Mouse (Mus musculus) kidney, adult 9 months (tissue): ENCODE data around the gene Fam229a.
"Not testable (repeated sequence)": the region's sequence is repeated elsewhere in the genome, so short reads cannot be mapped to it uniquely, and the experiment has no call there.

Experiments
- DNase-seq: peaks from one replicate; pipeline ENCODE4 v3.0.0; 2022

Gene Fam229a

GRCm38 (mm10) chr4:129525338-129525737 is 34.3 kb downstream of the Fam229a start:
- no peak for DNase-seq

- DNase-seq, result no peak
Observed at GRCm38 (mm10) chr4:129525889-129526288, 34.9 kb downstream of the Fam229a start.

- DNase-seq, result not testable (repeated sequence)
Observed at GRCm38 (mm10) chr4:129528901-129529300, 37.9 kb downstream of the Fam229a start.

- DNase-seq, result peak; percentile 42
Observed at GRCm38 (mm10) chr4:129540012-129540411, 49.0 kb downstream of the Fam229a start.
